Mouse (Mus musculus) lung, adult 2 months (tissue): ENCODE measurements around the gene Sidt2.

ENCODE experiments used
- CTCF ChIP-seq: fragments of 200-500 bp; IDR thresholded peaks from 2 replicates; pipeline ENCODE4 v1.5.1; 2011; ENCODE audit warnings: mild to moderate bottlenecking, low read length, control low read depth; ENCODE audit not compliant: insufficient read depth
- POLR2A ChIP-seq: fragments of 200-500 bp; IDR thresholded peaks from 2 replicates; pipeline ENCODE4 v1.6.1; 2011; ENCODE audit warnings: low read depth, mild to moderate bottlenecking, control low read depth, low read length, borderline replicate concordance; ENCODE audit errors: extremely low read depth

- no peak for TF ChIP-seq CTCF
- no peak for TF ChIP-seq POLR2A
Observed at GRCm38 (mm10) chr9:45980611-45981010, 25.6 kb upstream of the Sidt2 start.
